Mouse (Mus musculus): ENCODE measurements around the gene Gm3415. TPM values are rescaled to one million over a fixed set of nuclear protein-coding genes. Genes with fewer than 3 reads are reported as not detected.

Gm3415 gene
- polyA plus RNA-seq (2021; fragmentation: Nextera tagmentation), result not detected in 2 replicates
- long read RNA-seq, experiment 1, result 0 reads
- long read RNA-seq, experiment 2, result 0 reads

DNA sequence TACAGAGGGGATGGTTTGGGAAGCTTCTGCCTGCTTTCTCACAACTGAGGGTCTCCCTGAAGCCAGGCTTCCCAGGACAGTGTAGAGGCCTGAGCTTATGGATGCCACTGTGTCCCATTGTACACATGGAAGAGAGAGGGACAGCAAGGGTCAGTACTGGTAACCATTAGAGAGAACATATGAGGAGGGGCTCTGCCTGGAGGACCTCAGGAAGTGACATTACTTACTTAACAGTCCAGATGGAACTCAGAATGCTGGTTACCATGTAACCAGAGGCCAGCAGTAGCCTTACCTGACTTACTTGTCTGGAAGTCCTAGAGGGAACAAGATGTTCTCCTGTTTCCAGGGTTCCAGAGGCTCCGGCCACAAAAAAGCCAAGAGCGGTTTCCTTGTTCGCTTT, at the start of gene Gm3415:
Gm3415 (plus strand) TSS at position 301 of the 400 bp plus-strand sequence.

DNA sequence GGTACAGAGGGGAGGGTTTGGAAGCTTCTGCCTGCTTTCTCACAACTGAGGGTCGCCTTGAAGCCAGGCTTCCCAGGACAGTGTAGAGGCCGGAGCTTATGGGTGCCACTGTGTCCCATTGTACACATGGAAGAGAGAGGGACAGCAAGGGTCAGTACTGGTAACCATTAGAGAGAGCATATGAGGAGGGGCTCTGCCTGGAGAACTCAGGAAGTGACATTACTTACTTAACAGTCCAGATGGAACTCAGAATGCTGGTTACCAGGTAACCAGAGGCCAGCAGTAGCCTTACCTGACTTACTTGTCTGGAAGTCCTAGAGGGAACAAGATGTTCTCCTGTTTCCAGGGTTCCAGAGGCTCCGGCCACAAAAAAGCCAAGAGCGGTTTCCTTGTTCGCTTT, 42.1 kb upstream of the Gm3415 start, which contains the start of gene Gm3402:
Gm3402 (plus strand) TSS at position 301 of the 400 bp plus-strand sequence.

DNA sequence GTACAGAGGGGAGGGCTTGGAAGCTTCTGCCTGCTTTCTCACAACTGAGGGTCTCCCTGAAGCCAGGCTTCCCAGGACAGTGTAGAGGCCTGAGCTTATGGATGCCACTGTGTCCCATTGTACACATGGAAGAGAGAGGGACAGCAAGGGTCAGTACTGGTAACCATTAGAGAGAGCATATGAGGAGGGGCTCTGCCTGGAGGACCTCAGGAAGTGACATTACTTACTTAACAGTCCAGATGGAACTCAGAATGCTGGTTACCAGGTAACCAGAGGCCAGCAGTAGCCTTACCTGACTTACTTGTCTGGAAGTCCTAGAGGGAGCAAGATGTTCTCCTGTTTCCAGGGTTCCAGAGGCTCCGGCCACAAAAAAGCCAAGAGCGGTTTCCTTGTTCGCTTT, 30.4 kb upstream of the Gm3415 start, which contains the start of gene Gm3404:
Gm3404 (plus strand) TSS at position 301 of the 400 bp plus-strand sequence.

DNA sequence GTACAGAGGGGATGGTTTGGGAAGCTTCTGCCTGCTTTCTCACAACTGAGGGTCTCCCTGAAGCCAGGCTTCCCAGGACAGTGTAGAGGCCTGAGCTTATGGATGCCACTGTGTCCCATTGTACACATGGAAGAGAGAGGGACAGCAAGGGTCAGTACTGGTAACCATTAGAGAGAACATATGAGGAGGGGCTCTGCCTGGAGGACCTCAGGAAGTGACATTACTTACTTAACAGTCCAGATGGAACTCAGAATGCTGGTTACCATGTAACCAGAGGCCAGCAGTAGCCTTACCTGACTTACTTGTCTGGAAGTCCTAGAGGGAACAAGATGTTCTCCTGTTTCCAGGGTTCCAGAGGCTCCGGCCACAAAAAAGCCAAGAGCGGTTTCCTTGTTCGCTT, 18.6 kb upstream of the Gm3415 start, which contains the start of gene Gm3409:
Gm3409 (plus strand) TSS at position 301 of the 400 bp plus-strand sequence.

DNA sequence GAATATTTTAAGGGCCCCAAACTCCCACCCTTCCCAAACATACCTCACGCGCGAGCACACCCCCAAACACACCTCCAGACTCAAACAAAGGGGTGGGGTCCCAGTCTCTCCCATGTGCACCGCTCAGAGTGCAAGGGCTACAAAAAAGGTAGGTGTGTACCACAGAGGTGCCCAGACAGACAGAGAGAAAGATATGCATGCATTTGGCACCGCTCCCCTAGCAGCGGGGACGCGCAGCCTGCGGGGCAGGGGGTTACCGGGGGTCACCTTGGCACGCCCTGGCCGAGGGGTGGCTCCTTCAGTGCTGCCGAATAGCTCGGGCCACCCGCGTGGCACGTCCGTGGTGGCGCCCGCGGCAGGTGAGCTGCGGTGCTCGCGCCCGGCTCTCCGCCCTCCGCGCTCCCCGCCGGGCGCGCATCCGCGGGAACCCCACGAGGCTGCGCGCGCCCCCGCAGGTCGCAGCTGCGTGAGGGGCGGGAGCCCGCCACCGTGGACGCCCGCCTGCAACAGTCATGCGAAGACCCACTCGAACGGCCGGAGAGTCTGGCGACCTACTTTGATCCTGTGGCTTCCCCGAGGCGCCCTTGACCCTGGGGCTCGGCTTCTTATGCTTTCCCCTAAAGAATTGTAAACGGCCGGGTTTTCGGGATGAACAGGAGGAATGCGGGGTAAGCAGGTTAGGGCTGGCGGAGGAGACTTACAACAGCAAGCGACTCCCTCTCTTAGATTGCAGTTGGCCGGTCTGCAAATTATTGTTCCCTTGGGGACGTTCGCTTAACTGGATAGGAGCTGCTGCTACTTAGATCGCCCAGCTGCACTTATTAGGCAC, 28.8 kb downstream of the Gm3415 start, which contains the start of gene Gpr12:
Gpr12 (minus strand) TSS at position 762 of the 829 bp plus-strand sequence.

Other genes starting within 250 kb of the Gm3415 start
- gene Wasf3, start 171.2 kb upstream of the Gm3415 start, polyA plus RNA-seq (2021; fragmentation: Nextera tagmentation), result 23.4 and 47.8 TPM in 2 replicates
- gene Gm6408, start 74.2 kb upstream of the Gm3415 start, polyA plus RNA-seq (2021; fragmentation: Nextera tagmentation), result not detected in 2 replicates
- gene Gm6370, start 64.8 kb upstream of the Gm3415 start, polyA plus RNA-seq (2021; fragmentation: Nextera tagmentation), result not detected in 2 replicates
- gene 4930449I24Rik, start 53.7 kb upstream of the Gm3415 start, polyA plus RNA-seq (2021; fragmentation: Nextera tagmentation), result not detected in 2 replicates
- not detected in 2 replicates for gene Gm3402, start 42.0 kb upstream of the Gm3415 start, polyA plus RNA-seq (2021; fragmentation: Nextera tagmentation)
- not detected in 2 replicates for gene Gm3404, start 30.3 kb upstream of the Gm3415 start, polyA plus RNA-seq (2021; fragmentation: Nextera tagmentation)
- gene Gm3409, start 18.5 kb upstream of the Gm3415 start, polyA plus RNA-seq (2021; fragmentation: Nextera tagmentation), result not detected in 2 replicates
- 32.6 and 35.0 TPM in 2 replicates for gene Gpr12, start 29.1 kb downstream of the Gm3415 start, polyA plus RNA-seq (2021; fragmentation: Nextera tagmentation)
- 3.5 and 9.1 TPM in 2 replicates for gene Usp12, start 238.9 kb downstream of the Gm3415 start, polyA plus RNA-seq (2021; fragmentation: Nextera tagmentation)

Data from left cerebral cortex, adult 6 months (tissue).